Mouse (Mus musculus) activated CD4-positive, CD25-positive, alpha-beta regulatory T cell (primary cell): ENCODE results near the gene Gm20662. TPM values are rescaled to one million over a fixed set of nuclear protein-coding genes. Genes with fewer than 3 reads are reported as not detected.

ENCODE experiments used
- polyA plus RNA-seq, 2 experiments: library from polyadenylated mRNA; unstranded; fragments of 100-300 nt; shearing (Covaris generic); gene quantifications; one replicate each; pipeline ENCODE4 v1.2.1; 2017

Gene Gm20662
- polyA plus RNA-seq: under 1 TPM in 1 of 2 experiments, not detected in 1; 0.15 TPM

DNA sequence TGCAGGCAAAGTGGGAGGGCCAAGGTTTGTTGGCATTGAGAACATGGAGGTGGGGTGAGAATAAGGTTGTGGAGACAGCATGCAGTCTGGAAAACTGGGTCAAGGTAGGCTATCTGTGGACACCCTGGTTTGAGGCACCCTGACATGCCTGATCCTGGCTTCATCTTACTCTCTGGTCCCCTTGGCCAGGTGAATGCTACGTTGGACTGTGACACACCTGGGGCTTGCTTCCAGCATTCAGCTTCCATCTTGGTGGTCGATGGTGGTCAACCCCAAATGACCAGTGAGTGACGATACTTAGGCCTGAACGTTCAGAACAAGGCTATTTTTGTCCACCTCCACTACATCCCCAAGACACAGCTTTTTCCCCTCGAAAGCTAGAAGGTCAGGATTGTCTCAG, at the start of gene Gm20662:
Gene Gm20662 (plus strand): TSS at position 301 of the 400 bp plus-strand sequence.

DNA sequence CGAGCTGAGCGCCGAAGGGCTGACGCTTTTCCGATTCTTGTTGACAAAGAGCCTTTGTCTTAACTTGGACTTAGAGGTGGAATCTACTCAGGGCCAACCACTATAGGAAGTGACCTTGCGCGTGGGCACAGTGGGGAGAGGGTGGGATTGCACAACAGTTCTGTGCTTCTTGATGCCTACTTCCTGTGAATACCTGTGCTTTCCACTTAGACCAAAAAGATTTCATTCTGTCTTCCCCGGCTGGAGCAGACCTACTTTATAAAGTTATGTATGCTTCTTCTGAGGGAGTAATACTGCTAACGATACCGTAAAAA, 46.3 kb upstream of the Gm20662 start, which contains the start of gene Traip:
Gene Traip (plus strand): TSS at position 215 of the 314 bp plus-strand sequence.

GRCm38 (mm10) chr9:107975399-107976386, 20.5 kb upstream of the Gm20662 start, which contains the start of gene Uba7:
TSS of gene Uba7 (plus strand) at chr9:107975505.

GRCm38 (mm10) chr9:107982681-107983346, 13.3 kb upstream of the Gm20662 start, which contains the start of gene Gm20661:
TSS of gene Gm20661 (plus strand) at chr9:107983058.

GRCm38 (mm10) chr9:107985131-107986119, 10.7 kb upstream of the Gm20662 start, which contains the start of gene Inka1:
TSS of gene Inka1 (minus strand) at chr9:107985879.

GRCm38 (mm10) chr9:107992197-107992596, 4.0 kb upstream of the Gm20662 start, which contains the start of gene Cdhr4:
TSS of gene Cdhr4 (plus strand) at chr9:107992497.

DNA sequence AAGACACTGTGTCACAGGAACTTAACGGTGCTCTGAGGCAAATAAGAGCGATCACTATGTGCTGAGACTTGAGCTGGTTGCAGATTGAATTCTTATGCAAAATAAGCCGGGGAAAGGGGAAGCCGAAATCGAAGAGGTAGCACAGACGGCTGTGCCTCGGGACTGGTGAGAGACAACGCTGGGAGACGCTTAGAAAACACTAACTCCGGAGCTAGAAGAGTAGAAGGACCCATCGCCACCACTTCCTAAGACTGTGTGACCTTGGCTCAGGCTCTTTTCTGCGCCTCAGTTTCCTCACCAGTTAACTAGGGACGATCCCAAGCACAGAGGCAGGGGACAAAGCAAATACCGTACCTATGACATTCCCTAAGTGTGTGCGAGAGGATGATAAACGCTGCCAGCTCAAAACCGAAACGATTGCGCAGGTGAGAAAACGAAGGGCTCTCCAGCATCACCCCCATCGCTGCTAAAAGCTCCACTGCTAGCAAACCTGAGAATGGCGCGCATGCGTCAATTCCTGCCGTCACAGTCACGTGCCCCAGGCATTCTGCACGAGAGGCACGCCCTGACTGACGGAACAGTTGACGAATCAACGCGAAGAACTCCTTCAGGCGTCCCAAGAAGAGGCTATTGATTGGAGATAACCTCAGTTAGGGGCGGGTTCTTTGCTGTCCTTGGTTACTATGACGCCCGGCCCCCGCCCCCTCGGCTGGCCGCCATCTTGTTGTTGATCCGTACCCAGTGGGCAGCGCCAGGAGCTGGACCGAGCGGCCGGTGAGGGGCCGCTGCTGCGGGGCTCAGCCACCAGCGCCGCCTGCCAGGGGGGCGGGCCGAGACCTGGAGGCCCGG, 6.0 kb downstream of the Gm20662 start, which contains the start of gene Ip6k1:
Gene Ip6k1 (plus strand): TSS at position 580 of the 849 bp plus-strand sequence.

GRCm38 (mm10) chr9:108049016-108049455, 52.9 kb downstream of the Gm20662 start, which contains the start of gene Gmppb:
TSS of gene Gmppb (plus strand) at chr9:108049242.

GRCm38 (mm10) chr9:108052885-108053664, 56.9 kb downstream of the Gm20662 start, which contains the start of gene Amigo3:
TSS of gene Amigo3 (plus strand) at chr9:108053159.

DNA sequence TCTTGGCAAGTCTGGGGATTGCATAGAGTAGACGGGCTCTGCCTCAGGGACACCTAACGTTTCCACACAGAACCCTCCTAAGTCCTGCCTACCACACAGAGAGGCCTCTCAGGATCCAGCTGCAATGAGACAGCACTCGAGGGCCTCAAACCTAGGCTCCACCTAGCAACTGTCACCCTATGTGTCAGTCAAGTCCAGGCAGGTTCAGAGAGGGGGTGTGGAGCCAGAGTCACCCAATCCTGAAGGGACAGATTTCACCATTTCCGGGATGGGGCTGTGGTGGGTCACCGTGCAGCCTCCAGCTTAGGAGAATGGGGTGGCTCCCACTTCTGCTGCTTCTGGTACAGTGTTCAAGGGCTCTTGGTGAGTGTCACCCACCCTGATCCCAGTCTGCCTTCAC, 84.0 kb downstream of the Gm20662 start, which contains the start of gene Mst1:
Gene Mst1 (plus strand): TSS at position 269 of the 400 bp plus-strand sequence.

GRCm38 (mm10) chr9:108082988-108083431, 86.9 kb downstream of the Gm20662 start, which contains the start of gene Rnf123:
TSS of gene Rnf123 (minus strand) at chr9:108083346.

DNA sequence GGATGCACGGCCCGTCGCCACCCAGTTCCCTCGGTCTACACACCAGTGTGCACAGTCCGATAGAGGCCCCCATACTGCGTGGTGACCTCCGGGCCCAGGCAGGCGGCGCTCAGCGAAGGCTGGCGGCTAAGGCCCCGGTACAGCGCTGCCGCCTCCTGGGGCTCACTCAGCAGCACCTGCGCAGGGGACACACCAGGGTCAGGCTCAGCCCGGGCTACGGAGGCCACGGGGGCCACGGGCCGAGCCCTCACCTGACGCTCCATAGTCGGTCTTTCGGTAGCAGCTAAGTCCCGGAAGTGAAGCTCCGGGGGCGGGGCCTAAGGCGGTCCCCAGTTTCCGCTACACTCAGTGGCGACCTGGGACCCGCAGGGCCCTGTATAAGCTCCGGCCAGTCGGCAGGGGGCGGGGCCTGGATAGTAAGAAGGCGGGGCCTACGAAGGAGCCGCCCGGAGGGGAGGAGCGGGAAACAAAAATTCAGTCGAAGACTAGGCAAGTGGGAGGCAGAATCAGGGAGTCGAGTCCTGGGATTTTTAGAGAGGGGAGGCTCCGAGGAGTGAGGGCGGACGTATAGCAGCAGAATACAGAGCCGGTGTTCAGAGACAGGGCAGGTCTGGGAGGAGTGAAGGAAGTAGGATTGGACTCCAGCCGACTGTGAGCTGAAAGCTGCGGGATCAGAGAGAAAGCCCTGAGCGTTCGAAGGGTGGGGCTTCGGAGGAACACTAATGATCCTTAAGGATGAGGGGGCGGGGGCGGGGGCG, 98.2 kb downstream of the Gm20662 start, which contains the start of gene Apeh:
Gene Apeh (minus strand): TSS at position 423 of the 758 bp plus-strand sequence.

Other genes with a start within 250 kb of the Gm20662 start
- 100 to 1,000 TPM; 250 to 272 TPM for gene Rbm5, start 225.4 kb upstream of the Gm20662 start, polyA plus RNA-seq
- 10 to 100 TPM; 72.7 to 84.1 TPM for gene Rbm6, start 123.1 kb upstream of the Gm20662 start, polyA plus RNA-seq
- gene Mon1a, start 108.2 kb upstream of the Gm20662 start, polyA plus RNA-seq: 10 to 100 TPM; 15.3 to 27.2 TPM
- not detected for gene Mst1r, start 89.5 kb upstream of the Gm20662 start, polyA plus RNA-seq
- gene Actl11, start 67.9 kb upstream of the Gm20662 start, polyA plus RNA-seq: not detected
- under 1 TPM in 1 of 2 experiments, not detected in 1; 0.60 TPM for gene Camkv, start 60.7 kb upstream of the Gm20662 start, polyA plus RNA-seq
- 1 to 10 TPM; 6.5 to 7.3 TPM for gene Traip, start 46.2 kb upstream of the Gm20662 start, polyA plus RNA-seq
- 100 to 1,000 TPM; 200 to 283 TPM for gene Uba7, start 20.8 kb upstream of the Gm20662 start, polyA plus RNA-seq
- gene Gm20661, start 13.3 kb upstream of the Gm20662 start, polyA plus RNA-seq: under 1 TPM in 1 of 2 experiments, not detected in 1; 0.38 TPM
- 1 to 10 TPM; 1.1 to 3.2 TPM for gene Inka1, start 10.5 kb upstream of the Gm20662 start, polyA plus RNA-seq
- 1 to 10 TPM in 1 of 2 experiments, under 1 TPM in 1; 0.26 to 4.9 TPM for gene Cdhr4, start 3.9 kb upstream of the Gm20662 start, polyA plus RNA-seq
- 100 to 1,000 TPM in 1 of 2 experiments, 10 to 100 TPM in 1; 86.8 to 112 TPM for gene Ip6k1, start 6.2 kb downstream of the Gm20662 start, polyA plus RNA-seq
- gene Gmppb, start 52.9 kb downstream of the Gm20662 start, polyA plus RNA-seq: 10 to 100 TPM; 28.8 to 40.7 TPM
- gene Amigo3, start 56.8 kb downstream of the Gm20662 start, polyA plus RNA-seq: 1 to 10 TPM; 3.1 to 3.9 TPM
- gene Mst1, start 84.1 kb downstream of the Gm20662 start, polyA plus RNA-seq: 1 to 10 TPM; 1.9 to 2.6 TPM
- 100 to 1,000 TPM; 113 to 120 TPM for gene Rnf123, start 87.0 kb downstream of the Gm20662 start, polyA plus RNA-seq
- 100 to 1,000 TPM in 1 of 2 experiments, 10 to 100 TPM in 1; 68.9 to 107 TPM for gene Apeh, start 98.3 kb downstream of the Gm20662 start, polyA plus RNA-seq
- under 1 TPM; 0.18 to 0.83 TPM for gene Bsn, start 194.0 kb downstream of the Gm20662 start, polyA plus RNA-seq